Mouse (Mus musculus) liver, adult 2 months (tissue): ENCODE measurements around the gene Sprr2h. TPM values are rescaled to one million over a fixed set of nuclear protein-coding genes. Genes with fewer than 3 reads are reported as not detected.

Experiments
- DNase-seq: peaks from one replicate; pipeline ENCODE4 v3.0.0-alpha.2; 2011; ENCODE audit warnings: low read depth, low spot score; ENCODE audit errors: extremely low read depth
- H3K27ac ChIP-seq: fragments of 200-500 bp; replicated peaks from 2 replicates; pipeline ENCODE4 v1.5.1; 2012; ENCODE audit warnings: low read depth, mild to moderate bottlenecking, control low read depth, inconsistent platforms, low read length; ENCODE audit not compliant: insufficient read depth
- H3K27me3 ChIP-seq: fragments of 200-500 bp; 2 replicates; pipeline ENCODE4 v1.6.1; 2012; ENCODE audit warnings: mild to moderate bottlenecking, moderate library complexity, low read length, inconsistent platforms; ENCODE audit not compliant: control insufficient read depth, insufficient read depth
- H3K36me3 ChIP-seq: fragments of 200-500 bp; 2 replicates; pipeline ENCODE4 v1.6.1; 2012; ENCODE audit warnings: low read length, inconsistent platforms; ENCODE audit not compliant: control insufficient read depth, insufficient read depth
- H3K4me1 ChIP-seq: fragments of 200-500 bp; 2 replicates; pipeline ENCODE4 v1.6.1; 2011; ENCODE audit warnings: low read length; ENCODE audit not compliant: control insufficient read depth, insufficient read depth
- H3K4me3 ChIP-seq: fragments of 200-500 bp; 2 replicates; pipeline ENCODE4 v1.5.1; 2011; ENCODE audit warnings: low read depth, mild to moderate bottlenecking, control low read depth, low read length, moderate library complexity; ENCODE audit not compliant: insufficient read depth
- H3K79me2 ChIP-seq: fragments of 200-500 bp; 2 replicates; pipeline ENCODE4 v1.6.1; 2012; ENCODE audit warnings: inconsistent platforms, mild to moderate bottlenecking, low read length, moderate library complexity; ENCODE audit not compliant: control insufficient read depth, insufficient read depth
- H3K9ac ChIP-seq: fragments of 200-500 bp; 2 replicates; pipeline ENCODE4 v1.6.1; 2012; ENCODE audit warnings: low read depth, mild to moderate bottlenecking, control low read depth, inconsistent platforms, low read length
- CTCF ChIP-seq: fragments of 200-500 bp; IDR thresholded peaks from 2 replicates; pipeline ENCODE4 v1.5.1; 2011; ENCODE audit warnings: low read depth, low read length, control low read depth
- POLR2A ChIP-seq: fragments of 200-500 bp; IDR thresholded peaks from 2 replicates; pipeline ENCODE4 v1.6.1; 2011; ENCODE audit warnings: low read length, control low read depth; ENCODE audit not compliant: insufficient read depth; ENCODE audit errors: extremely low read depth
- WGBS: fragments of 180-500 bp; shearing (Covaris S2); methylation state at CpG from one replicate; pipeline ENCODE4 v1.1.7; 2018; 5-methylcytosine and 5-hydroxymethylcytosine counted together
- polyA plus RNA-seq: library from polyadenylated mRNA; depleted of rRNA; stranded (reverse); fragments of >200 nt; gene quantifications from 2 replicates; pipeline ENCODE4 v1.2.3, GENCODE M21; 2012; rRNA removed
- total RNA-seq: library from RNA; depleted of rRNA; stranded (reverse); fragments of >200 nt; gene quantifications from 2 replicates; pipeline ENCODE4 v1.2.3, GENCODE M21; 2014; rRNA removed

The Sprr2h gene
- not detected in 2 replicates for total RNA-seq
- polyA plus RNA-seq, result not detected in 2 replicates

DNA sequence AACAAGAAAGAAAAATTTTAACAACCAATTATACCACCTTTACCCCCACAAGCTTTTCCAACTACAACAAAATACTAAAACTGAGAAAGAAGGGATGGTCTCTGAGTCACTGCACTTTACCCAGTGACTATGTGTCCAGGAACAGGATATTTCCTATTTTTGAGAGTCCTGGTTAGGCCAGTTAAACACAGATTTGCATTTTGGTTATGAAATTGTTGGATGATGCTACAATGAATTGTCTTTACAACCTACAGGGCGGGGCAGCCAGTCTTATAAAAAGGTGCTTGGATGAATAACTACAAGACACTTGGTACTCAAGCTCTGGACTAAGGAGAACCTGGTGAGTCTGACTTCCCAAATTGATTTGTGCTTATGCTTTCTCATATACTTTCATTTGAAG is at the start of gene Sprr2h:
Sprr2h (plus strand) TSS at position 301 of the 400 bp plus-strand sequence.
- H3K4me1 ChIP-seq, result no peaks in the 10 kb centered on the region
- no peak within 1 kb of the TSS for H3K27ac ChIP-seq
- H3K9ac ChIP-seq, result no peak within 1 kb of the TSS
- H3K4me3 ChIP-seq, result no peak within 1 kb of the TSS
- no peaks in the 10 kb centered on the region for H3K27me3 ChIP-seq
- no peak for DNase-seq
- WGBS, result 81% methylated on average over 1 of the region's 1 CpGs
- no peaks in the 10 kb centered on the region for H3K79me2 ChIP-seq
- H3K36me3 ChIP-seq, result no peaks in the 10 kb centered on the region
- TF ChIP-seq CTCF (no peak), POLR2A (no peak)

DNA sequence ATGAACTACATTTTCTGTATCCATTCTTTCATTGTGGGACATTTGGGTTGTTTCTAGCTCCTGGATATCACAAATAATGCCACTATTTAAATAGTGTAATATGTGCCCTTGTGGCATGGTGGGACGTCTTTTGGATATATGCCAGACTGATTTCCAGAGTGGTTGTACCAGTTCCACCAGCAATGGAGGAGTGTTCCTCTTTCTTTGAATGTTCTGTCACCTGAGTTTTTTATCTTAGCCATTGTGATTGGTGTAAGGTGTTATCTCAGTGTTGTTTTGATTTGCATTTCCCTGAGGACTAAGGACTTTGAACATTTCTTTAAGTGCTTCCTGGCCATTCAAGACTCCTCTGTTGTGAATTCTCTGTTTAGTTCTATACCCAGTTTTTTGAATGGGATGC is 49.2 kb upstream of the Sprr2h start:
- no peaks in the 10 kb centered on the region for H3K79me2 ChIP-seq
- H3K36me3 ChIP-seq, result no peaks in the 10 kb centered on the region
- TF ChIP-seq POLR2A (no peak), CTCF (no peak)
- no peak overlapping the region for H3K4me3 ChIP-seq
- no peaks in the 10 kb centered on the region for H3K4me1 ChIP-seq
- no peak for DNase-seq
- WGBS, result 64% methylated on average over 1 of the region's 1 CpGs
- H3K27me3 ChIP-seq, result no peaks in the 10 kb centered on the region
- no peak overlapping the region for H3K9ac ChIP-seq
- no peak overlapping the region for H3K27ac ChIP-seq

DNA sequence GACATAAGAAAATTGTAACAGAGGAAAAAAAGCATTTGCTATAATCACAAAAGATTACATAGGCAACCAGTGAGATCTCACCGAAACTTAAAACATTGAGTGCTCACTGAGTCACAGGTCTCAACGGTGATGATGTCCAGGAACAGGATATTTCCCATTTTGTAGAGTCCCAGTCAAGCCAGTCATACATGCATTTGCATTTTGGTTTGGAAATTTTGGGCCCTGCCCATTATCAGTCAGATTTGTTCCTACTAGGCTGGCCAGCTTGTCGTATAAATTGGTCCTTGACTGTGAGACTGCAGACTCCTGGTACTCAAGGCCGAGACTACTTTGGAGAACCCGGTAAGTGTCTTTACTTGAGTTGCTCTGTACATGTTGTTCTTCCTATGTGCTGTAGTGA is 46.6 kb upstream of the Sprr2h start, which contains the start of gene Sprr2d:
Sprr2d (plus strand) TSS at position 301 of the 400 bp plus-strand sequence.
- WGBS, result 92% methylated on average over 5 of the region's 5 CpGs
- no peaks in the 10 kb centered on the region for H3K4me1 ChIP-seq
- no peak for TF ChIP-seq CTCF
- no peak for TF ChIP-seq POLR2A
- H3K27me3 ChIP-seq, result no peaks in the 10 kb centered on the region
- DNase-seq, result no peak
- H3K4me3 ChIP-seq, result no peak within 1 kb of the TSS
- no peak within 1 kb of the TSS for H3K27ac ChIP-seq
- H3K9ac ChIP-seq, result no peak within 1 kb of the TSS
- H3K79me2 ChIP-seq, result no peaks in the 10 kb centered on the region
- no peaks in the 10 kb centered on the region for H3K36me3 ChIP-seq

DNA sequence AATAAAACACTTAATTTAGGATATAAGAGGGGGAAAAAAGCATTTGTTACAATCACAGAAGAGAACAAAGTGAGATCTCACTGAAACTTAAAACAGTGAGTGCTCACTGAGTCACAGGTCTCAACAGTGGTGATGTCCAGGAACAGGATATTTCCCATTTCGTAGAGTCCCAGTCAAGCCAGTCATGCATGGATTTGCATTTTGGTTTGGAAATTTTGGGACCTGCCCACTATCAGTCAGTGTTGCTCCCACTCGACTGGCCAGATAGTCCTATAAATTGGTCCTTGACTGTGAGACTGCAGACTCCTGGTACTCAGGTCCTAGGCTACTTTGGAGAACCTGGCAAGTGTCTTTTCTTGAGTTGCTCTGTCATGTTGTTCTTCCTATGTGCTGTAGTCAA is 33.6 kb upstream of the Sprr2h start, which contains the start of gene Sprr2e:
Sprr2e (plus strand) TSS at position 301 of the 400 bp plus-strand sequence.
- H3K79me2 ChIP-seq, result no peaks in the 10 kb centered on the region
- no peaks in the 10 kb centered on the region for H3K27me3 ChIP-seq
- TF ChIP-seq POLR2A (no peak), CTCF (no peak)
- WGBS, result 81% methylated on average over 2 of the region's 2 CpGs
- H3K9ac ChIP-seq, result no peak within 1 kb of the TSS
- no peak for DNase-seq
- H3K4me1 ChIP-seq, result no peaks in the 10 kb centered on the region
- no peak within 1 kb of the TSS for H3K4me3 ChIP-seq
- H3K27ac ChIP-seq, result no peak within 1 kb of the TSS
- H3K36me3 ChIP-seq, result no peaks in the 10 kb centered on the region

DNA sequence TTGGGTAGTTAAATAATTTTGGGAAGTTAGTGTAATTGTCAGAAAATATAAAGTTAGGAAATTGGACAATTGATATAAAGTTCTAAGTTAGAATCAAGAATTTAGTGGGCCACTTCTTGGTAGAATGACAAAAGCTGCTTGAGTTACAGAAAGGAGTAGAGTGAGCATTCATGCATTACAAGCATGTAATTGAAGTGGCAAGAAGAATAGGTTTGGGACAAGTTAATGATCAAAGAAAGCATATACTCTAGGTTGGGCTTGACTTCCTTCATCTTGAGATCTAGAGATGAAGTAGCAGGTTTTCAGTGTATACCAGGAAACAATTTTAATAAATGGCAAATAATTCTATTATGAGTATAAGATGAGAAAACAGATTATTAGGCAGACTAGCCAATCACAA is 23.9 kb upstream of the Sprr2h start:
- no peak for TF ChIP-seq POLR2A
- no peak for TF ChIP-seq CTCF
- Histone ChIP-seq H3K4me1 (no peaks in the 10 kb centered on the region), H3K79me2 (no peaks in the 10 kb centered on the region), H3K27ac (no peak overlapping the region), H3K4me3 (no peak overlapping the region), H3K27me3 (no peaks in the 10 kb centered on the region), H3K36me3 (no peaks in the 10 kb centered on the region), H3K9ac (no peak overlapping the region)
- DNase-seq, result no peak

DNA sequence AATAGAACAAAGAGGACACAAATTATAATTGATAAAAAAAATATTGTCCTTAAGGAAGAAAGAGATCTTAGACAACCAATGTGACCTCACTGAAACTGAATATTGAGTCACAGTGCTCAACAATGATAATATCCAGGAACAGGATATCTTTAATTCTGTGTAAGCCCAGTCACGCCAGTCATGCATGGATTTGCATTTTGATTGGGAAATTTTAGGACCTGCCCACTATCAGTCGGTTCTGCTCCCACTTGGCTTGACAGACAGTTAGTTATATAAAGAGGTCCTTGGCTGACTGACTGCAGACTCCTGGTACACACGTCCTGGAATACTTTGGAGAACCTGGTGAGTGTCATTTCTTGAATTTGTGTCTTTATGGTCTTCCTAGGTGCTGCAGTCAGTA is 20.6 kb upstream of the Sprr2h start, which contains the start of gene Sprr2f:
Sprr2f (plus strand) TSS at position 301 of the 400 bp plus-strand sequence.
- Histone ChIP-seq H3K27ac (no peak within 1 kb of the TSS), H3K4me1 (no peaks in the 10 kb centered on the region), H3K9ac (no peak within 1 kb of the TSS), H3K27me3 (no peaks in the 10 kb centered on the region), H3K4me3 (no peak within 1 kb of the TSS), H3K36me3 (no peaks in the 10 kb centered on the region), H3K79me2 (no peaks in the 10 kb centered on the region)
- 55% methylated on average over 3 of the region's 3 CpGs for WGBS
- DNase-seq, result no peak
- no peak for TF ChIP-seq POLR2A
- no peak for TF ChIP-seq CTCF
